Mouse (Mus musculus) hindlimb bud, embryonic 11.5 days (tissue): ENCODE measurements around the gene 4933403O08Rik.

Experiments
- DNase-seq: peaks from one replicate; pipeline ENCODE4 v3.0.0-alpha.2; 2012; ENCODE audit warnings: low read depth, low spot score; ENCODE audit errors: extremely low spot score

The 4933403O08Rik gene

DNA sequence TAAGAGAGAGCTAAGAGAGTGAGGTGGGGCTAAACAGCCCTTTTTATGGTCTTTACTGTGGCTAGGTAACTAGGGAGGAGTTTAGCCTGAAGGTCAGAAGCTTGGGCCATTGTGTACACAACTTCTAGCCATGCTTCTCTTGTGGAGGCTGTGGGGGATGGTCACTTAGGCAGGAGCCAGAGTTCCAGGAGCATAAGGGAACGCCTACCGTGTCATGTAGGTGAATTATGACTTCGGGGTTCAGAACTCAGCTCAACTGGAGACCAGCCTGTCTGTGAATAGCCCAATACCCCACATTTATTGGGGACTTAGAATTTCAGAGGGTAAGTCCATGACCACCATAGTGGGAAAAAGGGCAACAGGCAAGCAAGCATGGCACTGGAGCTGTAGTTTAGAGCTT, at the start of gene 4933403O08Rik:
Gene 4933403O08Rik, plus strand, starts transcription at position 301 of the 400 bp plus-strand sequence.
- no peak for DNase-seq

DNA sequence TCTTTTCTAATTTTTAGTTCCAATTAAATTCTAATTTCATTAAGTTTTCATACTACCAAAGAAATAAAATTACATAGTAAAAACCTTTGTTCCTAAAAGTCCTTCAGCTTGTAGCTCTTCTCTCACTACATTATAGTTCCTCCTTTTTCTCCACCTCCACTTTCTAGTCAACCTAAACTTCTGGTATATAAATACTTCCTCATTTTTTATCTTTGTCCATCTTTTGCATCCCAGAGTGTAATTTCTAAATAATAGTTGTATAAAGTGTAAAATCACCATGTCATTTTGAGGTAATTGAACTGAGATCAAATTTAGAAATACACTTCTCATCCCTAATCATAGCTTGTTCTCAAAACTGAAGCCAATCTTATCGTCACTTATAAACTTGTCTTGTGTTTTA, 4.1 kb downstream of the 4933403O08Rik start:
- no peak for DNase-seq

DNA sequence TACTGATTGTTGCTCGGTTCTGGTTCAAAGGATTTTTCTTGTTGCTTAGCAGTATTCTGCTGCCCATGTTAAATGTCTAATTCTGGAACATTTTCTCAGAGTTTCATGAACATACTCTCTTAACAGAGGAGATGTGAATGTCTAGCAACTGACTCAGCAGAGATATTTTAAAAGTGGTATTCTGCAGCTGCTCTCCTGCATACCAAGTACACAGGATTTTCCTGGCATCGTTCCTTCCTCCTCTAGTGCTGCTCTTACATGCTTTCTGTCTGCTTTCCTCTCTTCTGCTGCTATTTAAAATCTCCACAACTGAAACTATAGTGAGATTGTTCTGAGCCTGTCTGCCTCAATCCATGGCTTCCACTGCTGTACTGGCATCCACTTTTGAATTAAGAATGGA, 16.7 kb downstream of the 4933403O08Rik start:
- DNase-seq: no peak

DNA sequence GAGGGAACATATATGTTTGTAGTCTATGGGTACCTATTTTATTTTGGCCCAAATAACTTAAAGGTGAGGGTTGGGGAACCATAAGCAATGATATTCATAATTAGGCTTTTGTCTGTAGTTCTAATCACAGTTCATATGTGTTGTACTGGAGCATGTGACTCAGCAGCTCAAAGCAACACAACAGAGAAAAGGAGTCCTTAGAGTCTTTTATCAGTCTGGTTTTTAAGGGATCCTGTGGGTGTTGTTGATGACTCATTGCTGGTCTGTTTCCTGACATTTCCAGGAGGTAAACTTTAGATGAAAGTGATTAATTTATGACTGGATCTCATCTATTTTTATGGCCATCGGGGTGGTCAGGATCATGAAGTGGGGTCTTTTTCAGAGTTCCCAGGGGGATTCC, 34.7 kb downstream of the 4933403O08Rik start:
- no peak for DNase-seq
